In genomic region chr4:154964581-154965235, GRCm38 (mm10) we compare ENCODE assay signal across 7 mouse cellular contexts. TPM values are rescaled to one million over a fixed set of nuclear protein-coding genes. Genes with fewer than 3 reads are reported as not detected.
DNase-seq lines count a peak whose midpoint lies in the region; ATAC-seq and TF ChIP-seq lines count a peak whose summit lies in the region.

No protein-coding gene starts in this region.

- peaks cover 4% of the 10 kb centered on the region; the same call in 1 of the 2 replicates for H3K36me3 ChIP-seq in lung, postnatal 0 days (ENCODE audit: insufficient read depth, low read length)
- H3K36me3 ChIP-seq in embryonic facial prominence, embryonic 12.5 days: peaks cover 9% of the 10 kb centered on the region
- H3K36me3 ChIP-seq in intestine, embryonic 14.5 days (ENCODE audit: control insufficient read depth, insufficient read depth, low read length): peaks cover 26% of the 10 kb centered on the region
- peaks cover 7% of the 10 kb centered on the region; the same call in 1 of the 2 replicates for H3K36me3 ChIP-seq in midbrain, embryonic 15.5 days (replicated peaks)

- peak overlapping the region; percentile 81 for H3K4me2 ChIP-seq in lung, postnatal 0 days (replicated peaks; ENCODE audit: low read depth, low read length)
- peak overlapping the region; percentile 77 for H3K4me2 ChIP-seq in embryonic facial prominence, embryonic 12.5 days (replicated peaks)
- peak overlapping the region; percentile 81 for H3K4me2 ChIP-seq in intestine, embryonic 14.5 days (ENCODE audit: low read length)
- H3K4me2 ChIP-seq in midbrain, embryonic 15.5 days: peak overlapping the region; percentile 71

- H3K4me1 ChIP-seq in lung, postnatal 0 days (ENCODE audit: insufficient read depth, low read depth, low read length): peaks cover 3% of the 10 kb centered on the region; the same call in 1 of the 2 replicates
- H3K4me1 ChIP-seq in embryonic facial prominence, embryonic 12.5 days: peaks cover 45% of the 10 kb centered on the region
- peaks cover 34% of the 10 kb centered on the region for H3K4me1 ChIP-seq in intestine, embryonic 14.5 days (replicated peaks; ENCODE audit: control insufficient read depth, insufficient read depth, low read length)
- peaks cover 57% of the 10 kb centered on the region for H3K4me1 ChIP-seq in midbrain, embryonic 15.5 days

- TF ChIP-seq EP300 in lung, postnatal 0 days (IDR thresholded peaks at IDR 0.05): no peak

- no peaks in the 10 kb centered on the region for H3K9me3 ChIP-seq in lung, postnatal 0 days (ENCODE audit: low read length)
- no peaks in the 10 kb centered on the region for H3K9me3 ChIP-seq in embryonic facial prominence, embryonic 12.5 days
- H3K9me3 ChIP-seq in intestine, embryonic 14.5 days (ENCODE audit: control insufficient read depth, low read length): no peaks in the 10 kb centered on the region
- H3K9me3 ChIP-seq in midbrain, embryonic 15.5 days: no peaks in the 10 kb centered on the region

- peak overlapping the region; percentile 56 for H3K9ac ChIP-seq in lung, postnatal 0 days (replicated peaks; ENCODE audit: low read depth)
- peak overlapping the region; percentile 91 for H3K9ac ChIP-seq in embryonic facial prominence, embryonic 12.5 days
- peak overlapping the region; percentile 66 for H3K9ac ChIP-seq in intestine, embryonic 14.5 days (ENCODE audit: low read length)
- peak overlapping the region; percentile 81 for H3K9ac ChIP-seq in midbrain, embryonic 15.5 days

- peak overlapping the region; percentile 83; the same call in 1 of the 2 replicates for H3K27ac ChIP-seq in lung, postnatal 0 days (ENCODE audit: low read length)
- peak overlapping the region; percentile 86 for H3K27ac ChIP-seq in embryonic facial prominence, embryonic 12.5 days
- H3K27ac ChIP-seq in intestine, embryonic 14.5 days (ENCODE audit: low read depth): peak overlapping the region; percentile 86
- H3K27ac ChIP-seq in midbrain, embryonic 15.5 days: peak overlapping the region; percentile 97

- peaks cover 34% of the 10 kb centered on the region for H3K27me3 ChIP-seq in lung, postnatal 0 days (replicated peaks; ENCODE audit: insufficient read depth, low read length)
- peaks cover 37% of the 10 kb centered on the region for H3K27me3 ChIP-seq in embryonic facial prominence, embryonic 12.5 days
- peaks cover 36% of the 10 kb centered on the region for H3K27me3 ChIP-seq in intestine, embryonic 14.5 days (replicated peaks; ENCODE audit: control insufficient read depth, insufficient read depth, low read length)
- no peaks in the 10 kb centered on the region for H3K27me3 ChIP-seq in midbrain, embryonic 15.5 days (replicated peaks)

- ATAC-seq in lung, postnatal 0 days: no peak
- ATAC-seq in embryonic facial prominence, embryonic 12.5 days (ENCODE audit: insufficient number of reproducible peaks, insufficient read depth, low FRiP score, low TSS enrichment): no peak
- no peak for ATAC-seq in intestine, embryonic 14.5 days (replicated peaks; ENCODE audit: low FRiP score, low TSS enrichment, low read depth)
- ATAC-seq in midbrain, embryonic 15.5 days (replicated peaks): peak; percentile 1

- peak overlapping the region; percentile 82 for H3K4me3 ChIP-seq in lung, postnatal 0 days (ENCODE audit: low read depth, low read length)
- peak overlapping the region; percentile 88 for H3K4me3 ChIP-seq in embryonic facial prominence, embryonic 12.5 days
- peak overlapping the region; percentile 69 for H3K4me3 ChIP-seq in intestine, embryonic 14.5 days (ENCODE audit: low read depth, low read length)
- peak overlapping the region; percentile 82 for H3K4me3 ChIP-seq in midbrain, embryonic 15.5 days

- no peak for TF ChIP-seq CTCF in lung, postnatal 0 days (IDR thresholded peaks at IDR 0.05)

- DNase-seq in lung, postnatal 0 days (ENCODE audit: low spot score): no peak
- no peak for DNase-seq in lung, postnatal 4 days
- no peak for DNase-seq in intestine, embryonic 14.5 days (ENCODE audit: low spot score)
- no peak for DNase-seq in layer of hippocampus, postnatal 36 days
- DNase-seq in cerebellum, adult 8-10 months: no peak

- WGBS in lung, postnatal 0 days: 1% methylated on average over 35 of the region's 36 CpGs
- WGBS in embryonic facial prominence, embryonic 12.5 days: 1% methylated on average over 36 of the region's 36 CpGs
- WGBS in intestine, embryonic 14.5 days: under 1% methylated on average over 36 of the region's 36 CpGs
- under 1% methylated on average over 36 of the region's 36 CpGs for WGBS in midbrain, embryonic 15.5 days

RNA-seq across cellular contexts. Expression of gene Pank4, which starts 0.8 kb away (rescaled TPM):
- polyA plus RNA-seq in lung, postnatal 0 days (2015; fragmentation: Nextera tagmentation; extraction: Ambion mirVana): 20.5 and 23.0 TPM in 2 replicates
- 56.0 and 62.2 TPM in 2 replicates for polyA plus RNA-seq in embryonic facial prominence, embryonic 12.5 days (2016; fragmentation: Nextera tagmentation; extraction: Ambion mirVana)
- polyA plus RNA-seq in intestine, embryonic 14.5 days (2014; fragmentation: Nextera tagmentation; extraction: Ambion mirVana): 45.4 and 46.7 TPM in 2 replicates
- 44.3 and 44.9 TPM in 2 replicates for polyA plus RNA-seq in midbrain, embryonic 15.5 days (2015; fragmentation: Nextera tagmentation; extraction: Ambion mirVana)
- 10 to 100 TPM; 40.6 to 40.8 TPM for total RNA-seq in layer of hippocampus, postnatal 36 days (2021)

RNA-seq across cellular contexts. Expression of gene Hes5, which starts 4.0 kb away (rescaled TPM):
- polyA plus RNA-seq in lung, postnatal 0 days (2015; fragmentation: Nextera tagmentation; extraction: Ambion mirVana): 0.10 TPM in 1 of 2 replicates, not detected in the other
- 29.6 and 37.3 TPM in 2 replicates for polyA plus RNA-seq in embryonic facial prominence, embryonic 12.5 days (2016; fragmentation: Nextera tagmentation; extraction: Ambion mirVana)
- 1.8 and 2.3 TPM in 2 replicates for polyA plus RNA-seq in intestine, embryonic 14.5 days (2014; fragmentation: Nextera tagmentation; extraction: Ambion mirVana)
- polyA plus RNA-seq in midbrain, embryonic 15.5 days (2015; fragmentation: Nextera tagmentation; extraction: Ambion mirVana): 116 and 149 TPM in 2 replicates
- 10 to 100 TPM; 17.6 to 28.1 TPM for total RNA-seq in layer of hippocampus, postnatal 36 days (2021)

RNA-seq across cellular contexts. Expression of gene Tnfrsf14, which starts 36.3 kb away (rescaled TPM):
- 1.5 and 2.1 TPM in 2 replicates for polyA plus RNA-seq in lung, postnatal 0 days (2015; fragmentation: Nextera tagmentation; extraction: Ambion mirVana)
- 1.2 TPM in 2 replicates for polyA plus RNA-seq in embryonic facial prominence, embryonic 12.5 days (2016; fragmentation: Nextera tagmentation; extraction: Ambion mirVana)
- 1.5 and 1.6 TPM in 2 replicates for polyA plus RNA-seq in intestine, embryonic 14.5 days (2014; fragmentation: Nextera tagmentation; extraction: Ambion mirVana)
- 0.19 and 0.28 TPM in 2 replicates for polyA plus RNA-seq in midbrain, embryonic 15.5 days (2015; fragmentation: Nextera tagmentation; extraction: Ambion mirVana)
- total RNA-seq in layer of hippocampus, postnatal 36 days (2021): 1 to 10 TPM in 1 of 2 experiments, under 1 TPM in 1; 0.60 to 1.1 TPM
